Mouse (Mus musculus): ENCODE results near the gene Vmn1r76. TPM values are rescaled to one million over a fixed set of nuclear protein-coding genes. Genes with fewer than 3 reads are reported as not detected.

Gene Vmn1r76
- polyA plus RNA-seq (2014; fragmentation: Nextera tagmentation; extraction: Ambion mirVana) = not detected in 2 replicates

- no peaks in the 10 kb centered on the region for H3K27me3 ChIP-seq (ENCODE audit: control insufficient read depth, insufficient read depth, low read length)
- H3K36me3 ChIP-seq (ENCODE audit: control insufficient read depth, insufficient read depth, low read length) = no peaks in the 10 kb centered on the region
- H3K4me2 ChIP-seq (ENCODE audit: low read length) = no peak within 1 kb of the TSS
- H3K9me3 ChIP-seq (ENCODE audit: control insufficient read depth, low read length) = peaks cover 21% of the 10 kb centered on the region
- ATAC-seq (ENCODE audit: low FRiP score, low TSS enrichment) (no peak), DNase-seq (no peak)
- no peak within 1 kb of the TSS for H3K9ac ChIP-seq (replicated peaks; ENCODE audit: low read length)
- H3K4me3 ChIP-seq (replicated peaks; ENCODE audit: low read depth, low read length) = no peak within 1 kb of the TSS
- no peak within 1 kb of the TSS for H3K27ac ChIP-seq (replicated peaks; ENCODE audit: low read depth, low read length)
- H3K4me1 ChIP-seq (ENCODE audit: control insufficient read depth, insufficient read depth, low read length) = no peaks in the 10 kb centered on the region
Observed at GRCm38 (mm10) chr7:11938113-11938512, at the start of gene Vmn1r76. Gene Vmn1r76 (minus strand): TSS chr7:11938213.

- Histone ChIP-seq H3K36me3 (ENCODE audit: control insufficient read depth, insufficient read depth, low read length) (no peaks in the 10 kb centered on the region), H3K27ac (replicated peaks; ENCODE audit: low read depth, low read length) (no peak overlapping the region), H3K9ac (replicated peaks; ENCODE audit: low read length) (no peak overlapping the region), H3K27me3 (ENCODE audit: control insufficient read depth, insufficient read depth, low read length) (no peaks in the 10 kb centered on the region), H3K9me3 (ENCODE audit: control insufficient read depth, low read length) (peaks cover 16% of the 10 kb centered on the region), H3K4me1 (ENCODE audit: control insufficient read depth, insufficient read depth, low read length) (no peaks in the 10 kb centered on the region), H3K4me3 (replicated peaks; ENCODE audit: low read depth, low read length) (no peak overlapping the region), H3K4me2 (ENCODE audit: low read length) (no peak overlapping the region)
- DNase-seq (no peak), ATAC-seq (ENCODE audit: low FRiP score, low TSS enrichment) (no peak)
Observed at GRCm38 (mm10) chr7:11972611-11973010, 34.6 kb upstream of the Vmn1r76 start.

DNA sequence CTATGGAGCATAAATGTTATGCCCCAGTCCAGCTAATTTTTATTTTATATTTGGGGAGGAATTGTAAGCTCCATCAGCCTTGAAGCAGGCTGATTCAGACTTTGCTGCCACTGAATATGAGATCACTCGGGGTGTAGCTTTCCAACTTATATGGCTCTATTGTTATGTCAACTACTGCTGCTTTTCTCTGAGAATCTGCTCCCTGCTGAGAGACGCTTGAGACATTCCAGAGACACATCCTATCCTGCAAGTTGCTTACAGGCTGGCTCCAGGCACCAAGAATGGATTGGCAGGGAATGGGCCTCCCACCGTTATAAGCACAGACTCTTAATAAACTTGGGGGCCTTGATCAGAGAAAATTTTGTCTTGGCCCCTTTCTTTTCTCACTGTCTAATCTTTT is 10.0 kb upstream of the Vmn1r76 start:
- Histone ChIP-seq H3K27ac (replicated peaks; ENCODE audit: low read depth, low read length) (no peak overlapping the region), H3K4me2 (ENCODE audit: low read length) (no peak overlapping the region), H3K9me3 (ENCODE audit: control insufficient read depth, low read length) (peaks cover 22% of the 10 kb centered on the region), H3K36me3 (ENCODE audit: control insufficient read depth, insufficient read depth, low read length) (no peaks in the 10 kb centered on the region), H3K4me3 (replicated peaks; ENCODE audit: low read depth, low read length) (no peak overlapping the region), H3K9ac (replicated peaks; ENCODE audit: low read length) (no peak overlapping the region), H3K4me1 (ENCODE audit: control insufficient read depth, insufficient read depth, low read length) (no peaks in the 10 kb centered on the region), H3K27me3 (ENCODE audit: control insufficient read depth, insufficient read depth, low read length) (no peaks in the 10 kb centered on the region)
- ATAC-seq (ENCODE audit: low FRiP score, low TSS enrichment) (no peak), DNase-seq (no peak)
- 68% methylated on average over 3 of the region's 3 CpGs for WGBS

DNA sequence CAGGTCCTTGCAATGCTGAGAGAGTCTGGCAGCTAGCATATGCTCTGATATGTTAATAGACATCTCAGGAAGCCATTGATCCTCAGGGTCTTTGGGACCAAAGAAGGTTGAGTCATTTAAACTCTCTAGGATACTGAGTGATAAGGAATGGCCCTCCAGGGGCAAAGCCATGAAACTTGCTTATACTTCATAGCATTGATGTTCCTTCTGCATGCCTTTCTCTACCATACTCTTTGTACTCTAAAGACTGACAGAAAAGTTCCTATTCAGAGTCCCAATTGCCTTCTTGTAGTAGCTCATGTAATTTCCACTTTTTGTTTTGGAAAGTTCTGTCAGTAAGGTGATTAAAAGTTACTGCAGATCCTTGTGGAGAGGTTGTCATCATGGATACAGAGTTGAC is 63.7 kb downstream of the Vmn1r76 start, which contains the start of gene Vmn1r75:
Vmn1r75 (plus strand) TSS at position 301 of the 400 bp plus-strand sequence.
- no peak within 1 kb of the TSS for H3K27ac ChIP-seq (replicated peaks; ENCODE audit: low read depth, low read length)
- H3K27me3 ChIP-seq (ENCODE audit: control insufficient read depth, insufficient read depth, low read length) = no peaks in the 10 kb centered on the region
- no peaks in the 10 kb centered on the region for H3K36me3 ChIP-seq (ENCODE audit: control insufficient read depth, insufficient read depth, low read length)
- DNase-seq (no peak), ATAC-seq (ENCODE audit: low FRiP score, low TSS enrichment) (no peak)
- H3K4me2 ChIP-seq (ENCODE audit: low read length) = no peak within 1 kb of the TSS
- H3K9ac ChIP-seq (replicated peaks; ENCODE audit: low read length) = no peak within 1 kb of the TSS
- no peak within 1 kb of the TSS for H3K4me3 ChIP-seq (replicated peaks; ENCODE audit: low read depth, low read length)
- no peaks in the 10 kb centered on the region for H3K4me1 ChIP-seq (ENCODE audit: control insufficient read depth, insufficient read depth, low read length)
- H3K9me3 ChIP-seq (ENCODE audit: control insufficient read depth, low read length) = peaks cover 6% of the 10 kb centered on the region

Other genes starting within 250 kb of the Vmn1r76 start
- gene Vmn1r73, start 207.9 kb downstream of the Vmn1r76 start, polyA plus RNA-seq (2014; fragmentation: Nextera tagmentation; extraction: Ambion mirVana) = not detected in 2 replicates
- not detected in 2 replicates for gene Vmn1r74, start 104.2 kb downstream of the Vmn1r76 start, polyA plus RNA-seq (2014; fragmentation: Nextera tagmentation; extraction: Ambion mirVana)
- gene Vmn1r75, start 63.6 kb downstream of the Vmn1r76 start, polyA plus RNA-seq (2014; fragmentation: Nextera tagmentation; extraction: Ambion mirVana) = not detected in 2 replicates
- gene Vmn1r77, start 98.5 kb upstream of the Vmn1r76 start, polyA plus RNA-seq (2014; fragmentation: Nextera tagmentation; extraction: Ambion mirVana) = not detected in 2 replicates
- not detected in 2 replicates for gene Vmn1r78, start 212.0 kb upstream of the Vmn1r76 start, polyA plus RNA-seq (2014; fragmentation: Nextera tagmentation; extraction: Ambion mirVana)
- gene Vmn1r79, start 233.1 kb upstream of the Vmn1r76 start, polyA plus RNA-seq (2014; fragmentation: Nextera tagmentation; extraction: Ambion mirVana) = not detected in 2 replicates